Mouse (Mus musculus): Measurements from ENCODE around the gene Exoc6b. TPM values are rescaled to one million over a fixed set of nuclear protein-coding genes. Genes with fewer than 3 reads are reported as not detected.

Gene Exoc6b
- polyA plus RNA-seq, 1 experiment from 2014 or later = 6.7 TPM

DNA sequence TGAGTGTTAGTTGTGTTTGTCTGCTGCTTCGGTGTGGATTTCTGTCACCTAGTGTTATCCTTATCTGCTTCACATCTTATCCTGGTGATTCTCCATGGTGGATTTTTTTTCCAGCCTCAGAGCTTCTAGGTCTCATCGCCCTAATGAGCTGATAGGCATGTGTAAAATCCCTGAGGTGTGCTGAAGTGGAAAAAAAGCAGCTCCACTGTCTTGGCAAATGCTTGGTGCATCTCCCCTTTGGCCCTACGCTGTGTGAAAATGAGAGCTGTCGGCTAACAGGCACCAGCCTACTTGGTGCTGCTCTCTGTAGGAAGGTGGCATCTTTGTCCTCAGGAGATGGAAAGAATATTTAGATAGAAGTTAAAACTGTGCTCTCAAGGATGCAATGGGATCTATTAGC, 422.1 kb downstream of the Exoc6b start:
- H3K27me3 ChIP-seq (replicated peaks; ENCODE audit: control insufficient read depth, insufficient read depth, low read length) = no peaks in the 10 kb centered on the region
- no peak for TF ChIP-seq CTCF (IDR thresholded peaks at IDR 0.05; ENCODE audit: low read depth)
- 0 out of 2 replicates have a peak, but pooled peaks cover 4% of the 10 kb centered on the region for H3K4me1 ChIP-seq (replicated peaks; ENCODE audit: control insufficient read depth, insufficient read depth, low read length)
- WGBS = 44% methylated on average over 4 of the region's 4 CpGs
- no peak overlapping the region for H3K4me2 ChIP-seq (replicated peaks; ENCODE audit: low read depth)
- H3K9me3 ChIP-seq (ENCODE audit: control insufficient read depth) = no peaks in the 10 kb centered on the region
- H3K4me3 ChIP-seq (ENCODE audit: low read depth, low read length) = no peak overlapping the region
- no peaks in the 10 kb centered on the region for H3K36me3 ChIP-seq (ENCODE audit: control insufficient read depth, insufficient read depth)
- no peak overlapping the region for H3K27ac ChIP-seq (ENCODE audit: low read depth, low read length)
- no peak overlapping the region for H3K9ac ChIP-seq (ENCODE audit: low read depth, low read length)
- no peak for ATAC-seq

DNA sequence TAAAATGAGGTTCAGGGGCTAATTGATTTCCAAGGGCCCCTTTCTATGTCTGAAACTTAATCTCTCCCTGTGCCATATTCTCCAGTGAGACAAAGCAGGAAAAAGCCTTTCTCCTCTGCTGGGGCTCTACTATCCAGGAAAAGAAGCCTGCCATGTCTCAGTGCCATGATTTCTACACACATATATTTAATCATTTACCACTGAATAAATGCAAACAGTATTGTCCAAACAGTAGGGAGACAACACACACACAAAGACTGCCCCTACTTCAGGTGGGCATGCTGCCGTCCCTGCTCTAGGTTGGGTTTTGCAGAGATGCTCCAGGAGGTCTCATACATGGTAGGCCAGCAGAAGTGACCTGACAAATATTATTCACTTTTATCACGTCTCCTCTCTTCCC, 422.6 kb downstream of the Exoc6b start:
- TF ChIP-seq CTCF (IDR thresholded peaks at IDR 0.05; ENCODE audit: low read depth) = no peak
- Histone ChIP-seq H3K4me2 (replicated peaks; ENCODE audit: low read depth) (no peak overlapping the region), H3K36me3 (ENCODE audit: control insufficient read depth, insufficient read depth) (no peaks in the 10 kb centered on the region), H3K9me3 (ENCODE audit: control insufficient read depth) (no peaks in the 10 kb centered on the region), H3K27ac (ENCODE audit: low read depth, low read length) (no peak overlapping the region), H3K4me1 (replicated peaks; ENCODE audit: control insufficient read depth, insufficient read depth, low read length) (0 out of 2 replicates have a peak, but pooled peaks cover 7% of the 10 kb centered on the region), H3K9ac (ENCODE audit: low read depth, low read length) (no peak overlapping the region), H3K27me3 (replicated peaks; ENCODE audit: control insufficient read depth, insufficient read depth, low read length) (no peaks in the 10 kb centered on the region), H3K4me3 (ENCODE audit: low read depth, low read length) (no peak overlapping the region)
- 45% methylated on average over 2 of the region's 2 CpGs for WGBS
- ATAC-seq = no peak

DNA sequence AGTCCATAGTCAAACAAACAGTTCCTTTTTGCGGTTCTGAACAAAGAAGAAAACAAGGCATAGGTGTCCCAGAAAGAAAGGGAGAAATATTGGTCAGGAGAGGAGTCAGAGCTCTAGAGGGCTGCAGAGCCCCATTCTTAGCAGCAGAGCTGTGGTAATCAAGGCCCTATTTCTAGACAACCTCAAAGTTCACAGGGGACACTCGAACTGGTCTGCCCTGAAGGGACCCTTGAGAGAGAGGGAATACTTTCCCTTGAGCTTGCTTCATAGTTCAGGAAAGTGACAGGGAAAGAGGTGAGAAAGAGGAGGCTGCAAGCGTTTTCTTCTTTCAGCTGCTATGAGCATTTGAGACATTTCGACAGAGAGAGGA, 428.3 kb downstream of the Exoc6b start:
- H3K4me2 ChIP-seq (replicated peaks; ENCODE audit: low read depth) = peak overlapping the region; percentile 28; the same call in 1 of the 2 replicates
- H3K4me3 ChIP-seq (ENCODE audit: low read depth, low read length) = no peak overlapping the region
- H3K4me1 ChIP-seq (replicated peaks; ENCODE audit: control insufficient read depth, insufficient read depth, low read length) = peaks cover 26% of the 10 kb centered on the region
- ATAC-seq = peak; percentile 36
- no peaks in the 10 kb centered on the region for H3K27me3 ChIP-seq (replicated peaks; ENCODE audit: control insufficient read depth, insufficient read depth, low read length)
- H3K9me3 ChIP-seq (ENCODE audit: control insufficient read depth) = no peaks in the 10 kb centered on the region
- H3K27ac ChIP-seq (ENCODE audit: low read depth, low read length) = no peak overlapping the region
- no peak overlapping the region for H3K9ac ChIP-seq (ENCODE audit: low read depth, low read length)
- H3K36me3 ChIP-seq (ENCODE audit: control insufficient read depth, insufficient read depth) = no peaks in the 10 kb centered on the region
- no peak for TF ChIP-seq CTCF (IDR thresholded peaks at IDR 0.05; ENCODE audit: low read depth)
- 27% methylated on average over 4 of the region's 4 CpGs for WGBS

DNA sequence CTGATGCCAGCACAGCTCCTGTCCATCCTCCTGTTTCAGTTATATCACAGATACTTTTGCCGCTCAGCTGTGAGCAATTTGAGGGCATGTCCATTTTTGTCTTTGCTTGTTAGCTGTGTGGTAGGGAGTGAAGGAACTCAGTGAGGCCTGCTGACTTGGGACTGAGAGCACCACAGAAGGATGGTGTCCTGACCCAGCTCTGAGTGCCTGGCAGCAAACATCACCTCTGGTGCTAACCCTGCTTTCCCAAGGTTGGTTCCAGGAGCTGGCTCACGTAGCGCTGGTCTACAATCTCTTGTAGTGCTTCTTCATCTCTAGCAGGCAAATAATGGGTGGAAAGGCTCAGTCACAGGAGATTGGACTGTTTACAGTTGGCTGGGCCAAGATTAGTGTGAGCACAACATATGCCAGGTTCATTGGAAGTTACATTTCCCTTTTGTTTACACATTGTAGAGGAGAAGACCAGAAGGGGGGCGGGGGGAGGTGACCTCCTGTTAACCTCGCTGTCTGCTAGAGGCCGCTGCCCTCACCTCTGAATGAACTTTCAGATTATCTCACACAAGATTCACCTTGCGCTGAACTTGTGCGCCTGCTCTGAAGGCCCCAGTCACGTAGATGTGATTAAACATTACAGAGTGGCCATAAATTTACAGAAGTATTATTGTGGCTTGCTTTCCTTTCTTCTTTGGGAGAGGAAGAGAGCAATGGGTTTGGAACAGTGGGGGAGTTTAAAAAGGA, 428.8 kb downstream of the Exoc6b start:
- 13% methylated on average over 9 of the region's 9 CpGs for WGBS
- Histone ChIP-seq H3K4me1 (replicated peaks; ENCODE audit: control insufficient read depth, insufficient read depth, low read length) (peaks cover 26% of the 10 kb centered on the region), H3K27me3 (replicated peaks; ENCODE audit: control insufficient read depth, insufficient read depth, low read length) (no peaks in the 10 kb centered on the region), H3K36me3 (ENCODE audit: control insufficient read depth, insufficient read depth) (no peaks in the 10 kb centered on the region), H3K4me3 (ENCODE audit: low read depth, low read length) (no peak overlapping the region), H3K9me3 (ENCODE audit: control insufficient read depth) (no peaks in the 10 kb centered on the region), H3K9ac (ENCODE audit: low read depth, low read length) (no peak overlapping the region), H3K27ac (ENCODE audit: low read depth, low read length) (0 out of 2 replicates have a peak overlapping the region, but pooled peaks have one; percentile 15), H3K4me2 (replicated peaks; ENCODE audit: low read depth) (peak overlapping the region; percentile 28; the same call in 1 of the 2 replicates)
- TF ChIP-seq CTCF (IDR thresholded peaks at IDR 0.05; ENCODE audit: low read depth) = no peak
- peak; percentile 74 for ATAC-seq

DNA sequence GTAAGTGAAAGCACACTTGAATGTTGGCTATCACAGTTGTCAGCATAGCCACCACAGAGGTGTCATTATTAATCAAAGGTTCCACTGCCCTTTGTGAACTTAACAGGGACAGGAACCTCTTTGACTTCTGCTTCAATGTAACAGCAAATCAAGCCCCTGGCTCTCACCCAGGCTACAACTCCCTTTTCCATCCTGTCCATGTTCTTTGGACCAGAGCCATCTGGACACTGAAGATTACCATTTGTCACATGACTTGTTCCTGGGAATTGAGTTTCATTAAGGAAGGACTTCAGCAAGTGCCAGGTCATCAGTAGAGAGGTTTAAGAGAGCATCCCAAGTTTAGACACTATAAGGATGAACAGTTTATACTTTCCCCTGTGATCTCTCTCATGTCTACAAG, 431.1 kb downstream of the Exoc6b start:
- no peak for TF ChIP-seq CTCF (IDR thresholded peaks at IDR 0.05; ENCODE audit: low read depth)
- Histone ChIP-seq H3K27me3 (replicated peaks; ENCODE audit: control insufficient read depth, insufficient read depth, low read length) (no peaks in the 10 kb centered on the region), H3K4me2 (replicated peaks; ENCODE audit: low read depth) (no peak overlapping the region), H3K9me3 (ENCODE audit: control insufficient read depth) (no peaks in the 10 kb centered on the region), H3K36me3 (ENCODE audit: control insufficient read depth, insufficient read depth) (no peaks in the 10 kb centered on the region), H3K4me1 (replicated peaks; ENCODE audit: control insufficient read depth, insufficient read depth, low read length) (peaks cover 26% of the 10 kb centered on the region), H3K4me3 (ENCODE audit: low read depth, low read length) (no peak overlapping the region), H3K27ac (ENCODE audit: low read depth, low read length) (no peak overlapping the region), H3K9ac (ENCODE audit: low read depth, low read length) (no peak overlapping the region)
- ATAC-seq = no peak

DNA sequence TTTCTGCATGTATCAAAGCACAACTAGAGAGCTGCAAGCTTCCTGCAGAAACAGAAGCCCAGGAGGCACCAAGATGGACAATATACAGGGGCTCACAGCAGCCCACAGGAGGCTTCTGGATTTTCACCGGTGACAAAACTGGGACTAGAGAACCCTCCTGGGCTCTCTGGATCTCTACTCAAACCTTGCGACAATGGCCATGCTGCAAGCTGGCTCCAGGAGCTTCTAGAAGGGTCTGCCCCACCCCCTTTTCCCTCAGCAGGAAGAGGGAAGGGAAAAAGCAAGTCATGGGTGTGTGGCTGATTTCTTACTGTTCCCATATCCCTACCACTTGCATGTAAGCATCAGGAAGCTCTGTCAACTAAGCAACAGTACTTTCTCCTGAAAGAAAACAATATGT, 437.7 kb downstream of the Exoc6b start:
- no peak for TF ChIP-seq CTCF (IDR thresholded peaks at IDR 0.05; ENCODE audit: low read depth)
- Histone ChIP-seq H3K4me3 (ENCODE audit: low read depth, low read length) (no peak overlapping the region), H3K36me3 (ENCODE audit: control insufficient read depth, insufficient read depth) (no peaks in the 10 kb centered on the region), H3K4me1 (replicated peaks; ENCODE audit: control insufficient read depth, insufficient read depth, low read length) (no peaks in the 10 kb centered on the region), H3K27ac (ENCODE audit: low read depth, low read length) (no peak overlapping the region), H3K27me3 (replicated peaks; ENCODE audit: control insufficient read depth, insufficient read depth, low read length) (no peaks in the 10 kb centered on the region), H3K4me2 (replicated peaks; ENCODE audit: low read depth) (no peak overlapping the region), H3K9ac (ENCODE audit: low read depth, low read length) (no peak overlapping the region), H3K9me3 (ENCODE audit: control insufficient read depth) (no peaks in the 10 kb centered on the region)
- ATAC-seq = no peak
- 88% methylated on average over 2 of the region's 2 CpGs for WGBS
